Mouse (Mus musculus) forebrain, postnatal 0 days (tissue): ENCODE data around the gene Gprc5c. TPM values are rescaled to one million over a fixed set of nuclear protein-coding genes. Genes with fewer than 3 reads are reported as not detected.

Source experiments
- ATAC-seq: fragments of 200-750 bp; cut with Nextera tagmentation; 2 replicates; pipeline ENCODE4 v1.8.0; 2017; ENCODE audit warnings: mild to moderate bottlenecking, moderate library complexity
- DNase-seq: peaks from one replicate; pipeline ENCODE4 v3.0.0-alpha.2; 2015
- H3K27ac ChIP-seq: fragments of 300-500 bp; sonication (generic); 2 replicates; pipeline ENCODE4 v1.5.1; 2014; ENCODE audit warnings: low read depth, mild to moderate bottlenecking, antibody characterized with exemption, low read length, moderate library complexity, mixed read lengths
- H3K27me3 ChIP-seq: fragments of 300-500 bp; sonication (generic); 2 replicates; pipeline ENCODE4 v1.6.1; 2014; ENCODE audit warnings: mild to moderate bottlenecking, low read length, mixed read lengths; ENCODE audit not compliant: insufficient read depth
- H3K36me3 ChIP-seq: fragments of 300-500 bp; sonication (generic); 2 replicates; pipeline ENCODE4 v1.6.1; 2014; ENCODE audit warnings: mild to moderate bottlenecking, moderate library complexity; ENCODE audit not compliant: insufficient read depth
- H3K4me1 ChIP-seq: fragments of 300-500 bp; sonication (generic); 2 replicates; pipeline ENCODE4 v1.6.1; 2014; ENCODE audit warnings: antibody characterized with exemption; ENCODE audit not compliant: insufficient read depth
- H3K4me2 ChIP-seq: fragments of 300-500 bp; sonication (generic); 2 replicates; pipeline ENCODE4 v1.6.1; 2014; ENCODE audit warnings: low read depth, mild to moderate bottlenecking, moderate library complexity
- H3K4me3 ChIP-seq: fragments of 300-500 bp; sonication (generic); 2 replicates; pipeline ENCODE4 v1.5.1; 2014; ENCODE audit warnings: low read depth, low read length, mixed read lengths
- H3K9ac ChIP-seq: fragments of 300-500 bp; sonication (generic); 2 replicates; pipeline ENCODE4 v1.6.1; 2014; ENCODE audit warnings: mild to moderate bottlenecking
- H3K9me3 ChIP-seq: fragments of 300-500 bp; sonication (generic); 2 replicates; pipeline ENCODE4 v1.6.1; 2016; ENCODE audit warnings: low read length
- CTCF ChIP-seq: sonication (generic); IDR thresholded peaks from 2 replicates; pipeline ENCODE4 v1.5.1; 2016; ENCODE audit warnings: antibody characterized with exemption, control low read depth, low read depth
- WGBS: fragments of 180-500 bp; shearing (Covaris S2); extraction: QIAGEN DNeasy Blood & Tissue Kit; methylation state at CpG from one replicate; pipeline ENCODE4 v1.1.7; 2014; 5-methylcytosine and 5-hydroxymethylcytosine counted together
- polyA plus RNA-seq: library from polyadenylated mRNA; unstranded; fragments of >200 nt; fragmentation: Nextera tagmentation; extraction: Ambion mirVana; gene quantifications from 2 replicates; pipeline ENCODE4 v1.2.1, GENCODE M21; 2015
- total RNA-seq: library from RNA; depleted of rRNA; stranded (reverse); fragments of >200 nt; gene quantifications from 2 replicates; pipeline ENCODE4 v1.2.3, GENCODE M21; 2014

The Gprc5c gene
- total and polyA plus RNA-seq, 2 experiments from 2014 or later = 5.8 to 7.9 TPM

- no peak overlapping the region for H3K4me2 ChIP-seq
- no peaks in the 10 kb centered on the region for H3K27me3 ChIP-seq
- H3K4me1 ChIP-seq = peaks cover 7% of the 10 kb centered on the region
- TF ChIP-seq CTCF = no peak
- H3K9me3 ChIP-seq = no peaks in the 10 kb centered on the region
- no peak overlapping the region for H3K9ac ChIP-seq
- DNase-seq (no peak), ATAC-seq (no peak)
- H3K4me3 ChIP-seq = no peak overlapping the region
- 55% methylated on average over 3 of the region's 3 CpGs for WGBS
- H3K36me3 ChIP-seq = no peaks in the 10 kb centered on the region
- no peak overlapping the region for H3K27ac ChIP-seq
Measured at GRCm38 (mm10) chr11:114820444-114820843, 30.5 kb upstream of the Gprc5c start.

GRCm38 (mm10) chr11:114821325-114821724, 29.6 kb upstream of the Gprc5c start:
- no peak overlapping the region for H3K9ac ChIP-seq
- DNase-seq = no peak
- H3K4me3 ChIP-seq = no peak overlapping the region
- no peak for TF ChIP-seq CTCF
- no peaks in the 10 kb centered on the region for H3K36me3 ChIP-seq
- no peaks in the 10 kb centered on the region for H3K27me3 ChIP-seq
- 81% methylated on average over 1 of the region's 1 CpGs for WGBS
- no peak for ATAC-seq
- no peak overlapping the region for H3K27ac ChIP-seq
- no peaks in the 10 kb centered on the region for H3K9me3 ChIP-seq
- no peak overlapping the region for H3K4me2 ChIP-seq
- H3K4me1 ChIP-seq = peaks cover 7% of the 10 kb centered on the region

- Histone ChIP-seq H3K9ac (no peak overlapping the region), H3K4me3 (no peak overlapping the region), H3K27me3 (no peaks in the 10 kb centered on the region), H3K4me2 (peak overlapping the region; percentile 15; the same call in 1 of the 2 replicates), H3K36me3 (no peaks in the 10 kb centered on the region), H3K9me3 (no peaks in the 10 kb centered on the region), H3K27ac (peak overlapping the region; percentile 0; the same call in 1 of the 2 replicates), H3K4me1 (peaks cover 7% of the 10 kb centered on the region)
- peak; percentile 39 for TF ChIP-seq CTCF
- 22% methylated on average over 12 of the region's 12 CpGs for WGBS
- peak; percentile 91 for ATAC-seq
- DNase-seq = peak; percentile 84
Measured at GRCm38 (mm10) chr11:114822727-114823126, 28.2 kb upstream of the Gprc5c start.

GRCm38 (mm10) chr11:114823199-114823725, 27.7 kb upstream of the Gprc5c start:
- no peaks in the 10 kb centered on the region for H3K27me3 ChIP-seq
- H3K9me3 ChIP-seq = no peaks in the 10 kb centered on the region
- 7% methylated on average over 11 of the region's 11 CpGs for WGBS
- DNase-seq (no peak), ATAC-seq (peak; percentile 21; the same call in 1 of the 2 replicates)
- no peak for TF ChIP-seq CTCF
- H3K4me2 ChIP-seq = peak overlapping the region; percentile 15; the same call in 1 of the 2 replicates
- peaks cover 7% of the 10 kb centered on the region for H3K4me1 ChIP-seq
- no peaks in the 10 kb centered on the region for H3K36me3 ChIP-seq
- H3K27ac ChIP-seq = peak overlapping the region; percentile 0; the same call in 1 of the 2 replicates
- no peak overlapping the region for H3K9ac ChIP-seq
- H3K4me3 ChIP-seq = no peak overlapping the region

GRCm38 (mm10) chr11:114826686-114827085, 24.3 kb upstream of the Gprc5c start:
- H3K4me1 ChIP-seq = peaks cover 16% of the 10 kb centered on the region
- H3K9me3 ChIP-seq = no peaks in the 10 kb centered on the region
- DNase-seq (no peak), ATAC-seq (no peak)
- H3K4me3 ChIP-seq = no peak overlapping the region
- H3K9ac ChIP-seq = no peak overlapping the region
- no peak overlapping the region for H3K4me2 ChIP-seq
- H3K27ac ChIP-seq = no peak overlapping the region
- TF ChIP-seq CTCF = no peak
- 75% methylated on average over 5 of the region's 5 CpGs for WGBS
- H3K27me3 ChIP-seq = no peaks in the 10 kb centered on the region
- H3K36me3 ChIP-seq = no peaks in the 10 kb centered on the region

- ATAC-seq (peak; percentile 48; the same call in 1 of the 2 replicates), DNase-seq (peak; percentile 31)
- H3K4me2 ChIP-seq = peak overlapping the region; percentile 28
- no peaks in the 10 kb centered on the region for H3K9me3 ChIP-seq
- no peaks in the 10 kb centered on the region for H3K27me3 ChIP-seq
- H3K27ac ChIP-seq = no peak overlapping the region
- peaks cover 9% of the 10 kb centered on the region; the same call in 1 of the 2 replicates for H3K4me1 ChIP-seq
- 0 out of 2 replicates have a peak overlapping the region, but pooled peaks have one; percentile 22 for H3K9ac ChIP-seq
- H3K36me3 ChIP-seq = no peaks in the 10 kb centered on the region
- no peak for TF ChIP-seq CTCF
- no peak overlapping the region for H3K4me3 ChIP-seq
- 9% methylated on average over 24 of the region's 24 CpGs for WGBS
Measured at GRCm38 (mm10) chr11:114829499-114830432, 21.2 kb upstream of the Gprc5c start.

GRCm38 (mm10) chr11:114830433-114830773, 20.5 kb upstream of the Gprc5c start:
- no peak overlapping the region for H3K4me3 ChIP-seq
- H3K9ac ChIP-seq = no peak overlapping the region
- peak overlapping the region; percentile 28 for H3K4me2 ChIP-seq
- DNase-seq (no peak), ATAC-seq (no peak)
- H3K27me3 ChIP-seq = no peaks in the 10 kb centered on the region
- 17% methylated on average over 8 of the region's 8 CpGs for WGBS
- TF ChIP-seq CTCF = no peak
- no peaks in the 10 kb centered on the region for H3K9me3 ChIP-seq
- no peaks in the 10 kb centered on the region for H3K36me3 ChIP-seq
- H3K27ac ChIP-seq = no peak overlapping the region
- peaks cover 9% of the 10 kb centered on the region; the same call in 1 of the 2 replicates for H3K4me1 ChIP-seq
